ENCODE assay signal across 17 mouse cellular contexts in genomic region chr16:92325062-92325406, GRCm38 (mm10). TPM values are rescaled to one million over a fixed set of nuclear protein-coding genes. Genes with fewer than 3 reads are reported as not detected.
"Had no signal": no experiment of that assay in that cellular context is flagged by ENCODE, and none has a peak within 500 bp of the region (broad histone marks: within the 10 kb centered on the region; RNA-seq: fewer than 3 reads in every experiment).

No protein-coding gene starts in this region.

- ATAC-seq: intestine, embryonic 16.5 days had no signal

- DNase-seq: kidney, adult 2 months; layer of hippocampus, adult 9-11 months; layer of hippocampus, postnatal 36 days; liver; liver, embryonic 13.5 days; liver, postnatal 0 days; right cerebral cortex, adult 18-20 months; right cerebral cortex, postnatal 25 days; thymus, adult 18-20 months; thymus, postnatal 25 days had no signal

- H3K36me3 ChIP-seq: limb, embryonic 12.5 days; liver, embryonic 13.5 days; neural tube, embryonic 15.5 days had no signal

- H3K4me2 ChIP-seq: limb, embryonic 12.5 days; liver, embryonic 13.5 days; neural tube, embryonic 15.5 days had no signal

- H3K27me3 ChIP-seq: limb, embryonic 12.5 days; neural tube, embryonic 15.5 days had no signal

- H3K9me3 ChIP-seq: limb, embryonic 12.5 days; liver, embryonic 13.5 days; neural tube, embryonic 15.5 days had no signal

- H3K27ac ChIP-seq: limb, embryonic 12.5 days; liver, embryonic 13.5 days; neural tube, embryonic 15.5 days had no signal

- H3K4me3 ChIP-seq: limb, embryonic 12.5 days; liver, embryonic 13.5 days; neural tube, embryonic 15.5 days had no signal

- H3K9ac ChIP-seq: limb, embryonic 12.5 days; liver, embryonic 13.5 days; liver, postnatal 0 days; neural tube, embryonic 15.5 days had no signal

- H3K4me1 ChIP-seq: liver, embryonic 13.5 days had no signal

RNA-seq across cellular contexts. Expression of gene Fam243, which starts 3.8 kb away (rescaled TPM):
- polyA plus RNA-seq: intestine, embryonic 16.5 days; limb, embryonic 12.5 days; liver, embryonic 13.5 days; liver, postnatal 0 days; lung, embryonic 16.5 days; neural tube, embryonic 15.5 days; small intestine, adult 2 months; stomach, embryonic 16.5 days; urinary bladder, adult 2 months had no signal

RNA-seq across cellular contexts. Expression of gene Kcne2, which starts 32.8 kb away (rescaled TPM):
- polyA plus RNA-seq: kidney, adult 2 months; liver, postnatal 0 days; small intestine, adult 2 months; urinary bladder, adult 2 months had no signal

RNA-seq across cellular contexts. Expression of gene Kcne1, which starts 34.2 kb away (rescaled TPM):
- polyA plus RNA-seq: intestine, embryonic 16.5 days; limb, embryonic 12.5 days; liver, postnatal 0 days; small intestine, adult 2 months had no signal
